Mouse (Mus musculus) ES-E14 (cell line): ENCODE measurements around the gene Uvrag.

Experiments
- HCFC1 ChIP-seq: IDR thresholded peaks from 2 replicates; pipeline ENCODE4 v1.6.1; 2012; ENCODE audit warnings: low read length, inconsistent platforms, borderline replicate concordance; ENCODE audit not compliant: insufficient read depth
- MAFK ChIP-seq: IDR thresholded peaks from 2 replicates; pipeline ENCODE4 v1.6.1; 2014; ENCODE audit warnings: mild to moderate bottlenecking, low read depth, low read length, inconsistent platforms; ENCODE audit not compliant: insufficient read depth
- ZC3H11A ChIP-seq: IDR thresholded peaks from 2 replicates; pipeline ENCODE4 v1.6.1; 2012; ENCODE audit warnings: low read depth, mild to moderate bottlenecking, inconsistent platforms, low read length, borderline replicate concordance
- ZNF384 ChIP-seq: IDR thresholded peaks from 2 replicates; pipeline ENCODE4 v1.6.1; 2012; ENCODE audit warnings: low read depth, low read length, inconsistent platforms

DNA sequence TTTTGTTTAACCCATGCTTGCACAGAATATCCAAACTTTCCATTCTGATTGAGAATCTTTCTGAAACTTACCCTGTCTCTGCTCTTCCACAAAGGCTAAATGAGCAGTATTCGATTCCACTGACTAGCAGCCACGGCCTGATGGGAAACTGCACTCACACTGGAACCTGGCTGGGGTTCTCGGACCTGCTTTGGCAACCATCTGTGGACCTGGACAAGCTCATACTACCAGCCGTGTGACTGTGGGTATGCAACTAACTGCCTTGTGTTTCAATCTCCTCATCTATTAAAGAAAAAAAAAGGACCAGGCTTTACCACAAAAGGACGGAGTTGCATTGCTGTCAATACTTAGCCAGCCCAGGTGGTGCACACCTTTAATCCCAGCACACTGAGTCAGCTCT, 80.5 kb downstream of the Uvrag start:
- TF ChIP-seq ZNF384 = no peak
- TF ChIP-seq HCFC1 = no peak
- TF ChIP-seq MAFK = no peak
- no peak for TF ChIP-seq ZC3H11A
